Mouse (Mus musculus) MEL (cell line): ENCODE measurements around the gene Map3k20. TPM values are rescaled to one million over a fixed set of nuclear protein-coding genes. Genes with fewer than 3 reads are reported as not detected.
A peak's percentile ranks its signal among the peaks of the same experiment; 100 is the strongest.

Source experiments
- DNase-seq: peaks from one replicate; pipeline ENCODE4 v3.0.0; 2011; ENCODE audit warnings: low read depth, low spot score
- H3K27ac ChIP-seq: 2 replicates; pipeline ENCODE4 v1.5.1; 2012; ENCODE audit warnings: low read depth, mild to moderate bottlenecking, control low read depth, low read length, moderate library complexity; ENCODE audit not compliant: control insufficient read depth
- H3K27me3 ChIP-seq, 2 experiments: fragments of 150-350 bp in 1 of 2; sonication (generic) in 1 of 2; 2 replicates each; pipeline ENCODE4 v1.6.1; 2012; ENCODE audit warnings: low read length in 2 of 2, mild to moderate bottlenecking in 2 of 2, improper control_type of control experiment in 1 of 2, moderate library complexity in 1 of 2; ENCODE audit not compliant: insufficient read depth in 2 of 2, control insufficient read depth in 1 of 2
- H3K36me3 ChIP-seq, 2 experiments: 2 replicates each; pipeline ENCODE4 v1.6.1; 2012 to 2014; ENCODE audit warnings: low read length in 2 of 2, improper control_type of control experiment in 1 of 2, inconsistent platforms in 1 of 2, mild to moderate bottlenecking in 1 of 2; ENCODE audit not compliant: insufficient read depth in 2 of 2, control insufficient read depth in 1 of 2
- H3K4me1 ChIP-seq, 2 experiments: fragments of 150-350 bp in 1 of 2; sonication (generic) in 1 of 2; 2 replicates each; pipeline ENCODE4 v1.6.1; 2012; ENCODE audit warnings: low read length in 2 of 2, improper control_type of control experiment in 1 of 2, mild to moderate bottlenecking in 1 of 2; ENCODE audit not compliant: insufficient read depth in 2 of 2, control insufficient read depth in 1 of 2
- H3K4me3 ChIP-seq, 2 experiments: fragments of 150-350 bp in 1 of 2; sonication (generic) in 1 of 2; 2 replicates each; pipeline ENCODE4 v1.5.1; 2012; ENCODE audit warnings: low read depth in 2 of 2, low read length in 2 of 2, mild to moderate bottlenecking in 2 of 2, moderate library complexity in 2 of 2, control low read depth in 1 of 2, improper control_type of control experiment in 1 of 2; ENCODE audit not compliant: control insufficient read depth in 1 of 2, insufficient read depth in 1 of 2
- H3K79me2 ChIP-seq: 2 replicates; pipeline ENCODE4 v1.6.1; 2012; ENCODE audit warnings: mild to moderate bottlenecking, low read length, moderate library complexity; ENCODE audit not compliant: control insufficient read depth, poor library complexity, insufficient read depth
- H3K9ac ChIP-seq: 2 replicates; pipeline ENCODE4 v1.6.1; 2012; ENCODE audit warnings: low read depth, mild to moderate bottlenecking, control low read depth, low read length, moderate library complexity; ENCODE audit not compliant: control insufficient read depth, poor library complexity, severe bottlenecking
- H3K9me3 ChIP-seq: fragments of 150-350 bp; sonication (generic); replicated peaks from 2 replicates; pipeline ENCODE4 v1.6.1; 2012; ENCODE audit warnings: mild to moderate bottlenecking, low read length, improper control_type of control experiment, moderate library complexity; ENCODE audit not compliant: insufficient read depth
- E2F4 ChIP-seq: IDR thresholded peaks from 2 replicates; pipeline ENCODE4 v1.6.1; 2011; ENCODE audit warnings: low read depth, low read length, improper control_type of control experiment, borderline replicate concordance
- HCFC1 ChIP-seq: IDR thresholded peaks from 2 replicates; pipeline ENCODE4 v1.6.1; 2012; ENCODE audit warnings: low read depth, mild to moderate bottlenecking, inconsistent platforms, low read length, improper control_type of control experiment, moderate library complexity
- MAX ChIP-seq: IDR thresholded peaks from 2 replicates; pipeline ENCODE4 v1.6.1; 2011; ENCODE audit warnings: low read length, improper control_type of control experiment
- MAZ ChIP-seq: IDR thresholded peaks from 2 replicates; pipeline ENCODE4 v1.6.1; 2012; ENCODE audit warnings: low read depth, mild to moderate bottlenecking, inconsistent platforms, low read length, improper control_type of control experiment
- MEF2A ChIP-seq: IDR thresholded peaks from 2 replicates; pipeline ENCODE4 v1.6.1; 2014; ENCODE audit warnings: low read depth, mild to moderate bottlenecking, inconsistent platforms, low read length, improper control_type of control experiment; ENCODE audit not compliant: poor library complexity, insufficient replicate concordance, severe bottlenecking; ENCODE audit errors: extremely low read depth
- MXI1 ChIP-seq: IDR thresholded peaks from 2 replicates; pipeline ENCODE4 v1.6.1; 2011; ENCODE audit warnings: mild to moderate bottlenecking, low read depth, low read length, improper control_type of control experiment
- MYB ChIP-seq: IDR thresholded peaks from 2 replicates; pipeline ENCODE4 v1.6.1; 2011; ENCODE audit warnings: mild to moderate bottlenecking, low read depth, low read length, improper control_type of control experiment
- RAD21 ChIP-seq: IDR thresholded peaks from 2 replicates; pipeline ENCODE4 v1.6.1; 2011; ENCODE audit warnings: mild to moderate bottlenecking, low read depth, low read length, improper control_type of control experiment
- SIN3A ChIP-seq: IDR thresholded peaks from 2 replicates; pipeline ENCODE4 v1.6.1; 2012; ENCODE audit warnings: low read length, improper control_type of control experiment, inconsistent platforms
- SMC3 ChIP-seq: IDR thresholded peaks from 2 replicates; pipeline ENCODE4 v1.6.1; 2011; ENCODE audit warnings: low read depth, low read length, improper control_type of control experiment
- TAL1 ChIP-seq: IDR thresholded peaks from 2 replicates; pipeline ENCODE4 v1.6.1; 2012; ENCODE audit warnings: mild to moderate bottlenecking, inconsistent platforms, low read length, moderate library complexity, mixed read lengths
- TCF12 ChIP-seq: IDR thresholded peaks from 2 replicates; pipeline ENCODE4 v1.6.1; 2014; ENCODE audit warnings: low read depth, mild to moderate bottlenecking, inconsistent platforms, low read length, improper control_type of control experiment, moderate library complexity
- USF2 ChIP-seq, 2 experiments: IDR thresholded peaks; 2 replicates each; pipeline ENCODE4 v1.6.1; 2011 to 2012; ENCODE audit warnings: improper control_type of control experiment in 2 of 2, low read length in 2 of 2, borderline replicate concordance in 1 of 2, inconsistent platforms in 1 of 2, low read depth in 1 of 2, mild to moderate bottlenecking in 1 of 2; ENCODE audit not compliant: insufficient read depth in 1 of 2
- ZKSCAN1 ChIP-seq: IDR thresholded peaks from 2 replicates; pipeline ENCODE4 v1.6.1; 2012; ENCODE audit warnings: low read depth, mild to moderate bottlenecking, inconsistent platforms, low read length, improper control_type of control experiment, moderate library complexity
- ZNF384 ChIP-seq: IDR thresholded peaks from 2 replicates; pipeline ENCODE4 v1.6.1; 2012; ENCODE audit warnings: low read depth, mild to moderate bottlenecking, inconsistent platforms, low read length, improper control_type of control experiment
- polyA plus RNA-seq, 2 experiments: library from polyadenylated mRNA; stranded (reverse) in 1 of 2; unstranded in 1 of 2; fragments of >175 nt in 1 of 2; fragments of >200 nt in 1 of 2; gene quantifications; 2 replicates each; pipeline versions ENCODE4 v1.2.1 to v1.2.4; 2012; ENCODE audit warnings: low replicate concordance in 2 of 2, low read depth in 1 of 2; ENCODE audit not compliant: insufficient read length in 2 of 2, insufficient read depth in 1 of 2, missing spikeins in 1 of 2
- total RNA-seq: library from RNA; depleted of rRNA; stranded (reverse); fragments of 300-350 nt; gene quantifications from 2 replicates; pipeline ENCODE4 v1.2.3, GENCODE M21; 2012

The Map3k20 gene
- total and polyA plus RNA-seq, 3 experiments = 7.4 to 9.6 TPM; not detected in 1

DNA sequence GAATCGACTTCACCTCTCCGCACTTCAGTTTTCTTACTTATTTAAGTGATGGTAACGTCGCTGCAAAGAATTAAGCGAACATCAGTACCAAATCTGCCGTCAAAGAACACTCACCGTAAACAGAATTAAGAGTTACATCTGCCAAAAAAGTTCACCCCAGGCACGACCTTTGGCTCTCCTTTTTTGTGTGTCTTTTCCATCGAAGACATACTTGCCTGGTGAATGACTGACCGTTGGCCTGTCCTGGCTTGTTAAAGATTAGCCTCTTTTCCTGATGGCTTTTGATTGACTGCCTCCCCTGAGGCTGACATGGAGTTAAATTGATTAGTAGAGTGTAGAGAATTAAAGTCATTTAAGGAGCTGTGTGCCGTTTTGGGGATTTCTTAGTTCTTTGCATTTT, 191.8 kb downstream of the Map3k20 start:
- H3K9me3 ChIP-seq = no peaks in the 10 kb centered on the region
- TF ChIP-seq SIN3A (0 out of 2 replicates have a peak, but pooled peaks have one; percentile 15), USF2 (IDR thresholded peaks at IDR 0.05; ENCODE audit: borderline replicate concordance in 1 of 2, insufficient read depth in 1 of 2, low read depth in 1 of 2, low read length in 2 of 2) (no peak), MYB (no peak)

GRCm38 (mm10) chr2:72478176-72478575, 192.7 kb downstream of the Map3k20 start:
- H3K36me3 ChIP-seq = peaks cover 12 to 40% of the 10 kb centered on the region in 2 experiments

More for the DNA sequence above, 191.8 kb downstream of the Map3k20 start:
- Histone ChIP-seq H3K79me2 (peaks cover 38% of the 10 kb centered on the region), H3K27me3 (no peaks in the 10 kb centered on the region), H3K4me3 (peak overlapping the region; percentile 45 to 71), H3K36me3 (peaks cover 8 to 46% of the 10 kb centered on the region in 2 experiments), H3K9ac (peak overlapping the region; percentile 79), H3K27ac (peak overlapping the region; percentile 34), H3K4me1 (peaks cover 2 to 36% of the 10 kb centered on the region in 2 experiments; a peak in 3 of 4 replicates)
- no peak for DNase-seq

GRCm38 (mm10) chr2:72478921-72479320, 193.5 kb downstream of the Map3k20 start:
- peaks cover 16 to 40% of the 10 kb centered on the region in 2 experiments for H3K36me3 ChIP-seq
- no peaks in the 10 kb centered on the region for H3K27me3 ChIP-seq
- DNase-seq = no peak
- peaks cover 0 to 30% of the 10 kb centered on the region in 2 experiments; a peak in 3 of 4 replicates for H3K4me1 ChIP-seq
- H3K27ac ChIP-seq = no peak overlapping the region
- H3K9ac ChIP-seq = no peak overlapping the region
- H3K9me3 ChIP-seq = no peaks in the 10 kb centered on the region
- H3K4me3 ChIP-seq = no peak overlapping the region
- H3K79me2 ChIP-seq = peaks cover 38% of the 10 kb centered on the region
- TF ChIP-seq USF2 (IDR thresholded peaks at IDR 0.05; ENCODE audit: borderline replicate concordance in 1 of 2, insufficient read depth in 1 of 2, low read depth in 1 of 2, low read length in 2 of 2) (no peak), MAX (no peak), SMC3 (no peak), MXI1 (no peak), MEF2A (no peak), ZKSCAN1 (no peak), ZNF384 (no peak), E2F4 (no peak), TAL1 (no peak), TCF12 (no peak), RAD21 (no peak)

More at GRCm38 (mm10) chr2:72478176-72478575, 192.7 kb downstream of the Map3k20 start:
- DNase-seq = no peak
- Histone ChIP-seq H3K9ac (peak overlapping the region; percentile 79), H3K4me3 (no peak overlapping the region; a peak in 2 of 4 replicates), H3K79me2 (peaks cover 38% of the 10 kb centered on the region), H3K9me3 (no peaks in the 10 kb centered on the region), H3K27ac (no peak overlapping the region), H3K4me1 (peaks cover 2 to 32% of the 10 kb centered on the region in 2 experiments; a peak in 3 of 4 replicates), H3K27me3 (no peaks in the 10 kb centered on the region)
- TF ChIP-seq MAZ = no peak
- no peak for TF ChIP-seq HCFC1
